Mouse (Mus musculus) G1E (cell line): Measurements from ENCODE around the gene Polk. TPM values are rescaled to one million over a fixed set of nuclear protein-coding genes. Genes with fewer than 3 reads are reported as not detected.

Experiments used
- ATAC-seq: 2 replicates; pipeline ENCODE4 v1.8.0; 2016; ENCODE audit warnings: mild to moderate bottlenecking; ENCODE audit not compliant: insufficient number of reproducible peaks, poor library complexity, low FRiP score, severe bottlenecking; ENCODE audit errors: extremely low read depth
- DNase-seq: peaks from one replicate; pipeline ENCODE4 v3.0.0; 2012; ENCODE audit warnings: low spot score
- H3K27me3 ChIP-seq: 2 replicates; pipeline ENCODE4 v1.6.1; 2012; ENCODE audit warnings: mild to moderate bottlenecking, low read length, inconsistent platforms; ENCODE audit not compliant: insufficient read depth
- H3K36me3 ChIP-seq: replicated peaks from 2 replicates; pipeline ENCODE3; 2012; ENCODE audit warnings: mild to moderate bottlenecking, inconsistent platforms
- H3K4me1 ChIP-seq: 2 replicates; pipeline ENCODE4 v1.6.1; 2012; ENCODE audit warnings: low read depth, low read length, inconsistent platforms, mixed read lengths; ENCODE audit not compliant: insufficient read depth
- H3K4me3 ChIP-seq: 2 replicates; pipeline ENCODE4 v1.5.1; 2012; ENCODE audit warnings: low read depth, mild to moderate bottlenecking, inconsistent platforms, low read length, moderate library complexity, mixed read lengths
- H3K9me3 ChIP-seq: replicated peaks from 2 replicates; pipeline ENCODE4 v1.6.1; 2012; ENCODE audit warnings: inconsistent platforms
- CTCF ChIP-seq: IDR thresholded peaks from 2 replicates; pipeline ENCODE4 v1.5.1; 2012; ENCODE audit warnings: low read depth, low read length, inconsistent platforms, mixed read lengths
- GATA1 ChIP-seq: IDR thresholded peaks from 2 replicates; pipeline ENCODE4 v1.6.1; 2012; ENCODE audit warnings: borderline replicate concordance, low read length, inconsistent platforms, mixed read lengths
- GATA2 ChIP-seq: IDR thresholded peaks from 2 replicates; pipeline ENCODE4 v1.6.1; 2012; ENCODE audit warnings: low read depth, low read length, inconsistent platforms, borderline replicate concordance
- POLR2AphosphoS5 ChIP-seq: IDR thresholded peaks from 2 replicates; pipeline ENCODE4 v1.6.1; 2012; ENCODE audit warnings: low read depth, low read length, inconsistent platforms; ENCODE audit not compliant: insufficient replicate concordance
- TAL1 ChIP-seq: conservative IDR thresholded peaks from 2 replicates; pipeline ENCODE4 v1.6.1; 2012; ENCODE audit warnings: low read depth, low read length, inconsistent platforms, mixed read lengths
- polyA plus RNA-seq: library from polyadenylated mRNA; stranded (reverse); fragments of >175 nt; gene quantifications from 2 replicates; pipeline ENCODE4 v1.2.3, GENCODE M21; 2012
- total RNA-seq, 2 experiments: library from RNA; stranded (forward) in 1 of 2; stranded (reverse) in 1 of 2; fragments of 200-1000 nt in 1 of 2; fragments of >200 nt in 1 of 2; fragmentation: Nextera tagmentation in 1 of 2; gene quantifications; 2 replicates each; pipeline ENCODE4 v1.2.3; 2014 to 2017

Gene Polk
- total and polyA plus RNA-seq, 3 experiments = 0.72 to 49.7 (median 25.6) TPM

DNA sequence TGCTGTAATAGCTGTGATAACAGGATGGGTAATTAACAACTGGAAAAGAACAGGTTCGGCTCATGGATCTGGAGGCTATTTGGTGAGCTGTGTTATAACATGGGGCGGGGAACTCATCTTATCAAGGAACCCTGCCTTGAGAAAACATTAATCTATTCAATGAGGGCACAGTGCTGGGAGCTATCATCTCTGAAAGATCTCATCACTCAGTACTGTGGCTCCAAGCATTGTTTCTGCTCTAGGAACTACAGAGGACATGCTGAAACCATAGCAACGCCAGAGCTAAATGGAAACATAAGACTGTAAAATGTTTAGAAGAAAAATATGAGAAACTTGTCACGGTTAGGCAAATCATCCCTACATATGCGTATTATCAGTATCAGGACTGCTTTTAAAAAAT, 84.4 kb downstream of the Polk start:
- no peaks in the 10 kb centered on the region for H3K36me3 ChIP-seq
- TF ChIP-seq CTCF (no peak), GATA1 (no peak), TAL1 (no peak), GATA2 (no peak), POLR2AphosphoS5 (no peak)
- DNase-seq (no peak), ATAC-seq (no peak)
- peaks cover 31% of the 10 kb centered on the region for H3K27me3 ChIP-seq
- no peak overlapping the region for H3K4me3 ChIP-seq
- no peaks in the 10 kb centered on the region; the same call in 1 of the 2 replicates for H3K4me1 ChIP-seq
- no peaks in the 10 kb centered on the region for H3K9me3 ChIP-seq

- DNase-seq (no peak), ATAC-seq (no peak)
- no peak overlapping the region for H3K4me3 ChIP-seq
- H3K9me3 ChIP-seq = no peaks in the 10 kb centered on the region
- H3K36me3 ChIP-seq = no peaks in the 10 kb centered on the region
- H3K4me1 ChIP-seq = no peaks in the 10 kb centered on the region; the same call in 1 of the 2 replicates
- peaks cover 27% of the 10 kb centered on the region for H3K27me3 ChIP-seq
- no peak for TF ChIP-seq POLR2AphosphoS5
Observed at GRCm38 (mm10) chr13:96457566-96457965, 84.8 kb downstream of the Polk start.

- Histone ChIP-seq H3K4me3 (no peak overlapping the region), H3K27me3 (peaks cover 32% of the 10 kb centered on the region), H3K9me3 (no peaks in the 10 kb centered on the region), H3K36me3 (no peaks in the 10 kb centered on the region), H3K4me1 (no peaks in the 10 kb centered on the region; the same call in 1 of the 2 replicates)
- DNase-seq (no peak), ATAC-seq (no peak)
- no peak for TF ChIP-seq POLR2AphosphoS5
- no peak for TF ChIP-seq GATA1
- TF ChIP-seq TAL1 = no peak
- TF ChIP-seq GATA2 = no peak
- no peak for TF ChIP-seq CTCF
Observed at GRCm38 (mm10) chr13:96454288-96454687, 88.1 kb downstream of the Polk start.

DNA sequence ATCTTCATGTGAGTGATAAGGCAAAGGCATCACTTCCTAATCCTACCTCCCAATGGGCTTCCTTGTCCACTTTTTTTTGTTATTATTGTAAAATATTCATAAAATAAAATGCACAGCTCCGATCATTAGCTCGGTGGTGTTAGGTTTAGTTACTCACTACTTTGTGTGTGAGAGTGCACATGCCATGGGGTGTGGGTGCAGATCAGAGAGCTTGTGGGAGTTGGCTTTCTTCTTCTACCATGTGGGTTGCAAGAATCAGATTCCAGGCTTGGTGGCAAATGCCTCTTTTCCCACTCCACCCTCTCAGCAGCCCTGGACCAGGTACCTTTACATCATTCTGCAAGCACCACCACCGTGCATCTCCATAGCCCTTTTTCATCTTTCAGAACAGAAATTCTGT, 89.8 kb downstream of the Polk start:
- Histone ChIP-seq H3K4me1 (no peaks in the 10 kb centered on the region; the same call in 1 of the 2 replicates), H3K4me3 (no peak overlapping the region), H3K27me3 (peaks cover 26% of the 10 kb centered on the region), H3K36me3 (no peaks in the 10 kb centered on the region), H3K9me3 (no peaks in the 10 kb centered on the region)
- ATAC-seq = no peak
- TF ChIP-seq POLR2AphosphoS5 = no peak
- no peak for TF ChIP-seq GATA1
- no peak for TF ChIP-seq GATA2
- TF ChIP-seq CTCF = no peak
- no peak for TF ChIP-seq TAL1
- DNase-seq = no peak

GRCm38 (mm10) chr13:96451386-96452140, 90.8 kb downstream of the Polk start:
- peaks cover 23% of the 10 kb centered on the region for H3K27me3 ChIP-seq
- H3K4me1 ChIP-seq = no peaks in the 10 kb centered on the region; the same call in 1 of the 2 replicates
- H3K36me3 ChIP-seq = no peaks in the 10 kb centered on the region
- DNase-seq (no peak), ATAC-seq (no peak)
- no peak for TF ChIP-seq CTCF
- TF ChIP-seq TAL1 = no peak
- no peaks in the 10 kb centered on the region for H3K9me3 ChIP-seq
- no peak overlapping the region for H3K4me3 ChIP-seq

GRCm38 (mm10) chr13:96450869-96451268, 91.5 kb downstream of the Polk start:
- no peak for DNase-seq
- H3K27me3 ChIP-seq = peaks cover 23% of the 10 kb centered on the region
- H3K4me3 ChIP-seq = no peak overlapping the region
- no peaks in the 10 kb centered on the region for H3K9me3 ChIP-seq
- H3K4me1 ChIP-seq = no peaks in the 10 kb centered on the region; the same call in 1 of the 2 replicates
- no peak for ATAC-seq
- H3K36me3 ChIP-seq = no peaks in the 10 kb centered on the region
- TF ChIP-seq GATA1 (no peak), TAL1 (no peak), GATA2 (no peak), CTCF (no peak), POLR2AphosphoS5 (no peak)
